Mouse (Mus musculus) urinary bladder, postnatal 25 days (tissue): Measurements from ENCODE around the gene Casp14.
"Not testable (repeated sequence)": the region's sequence is repeated elsewhere in the genome, so short reads cannot be mapped to it uniquely, and the experiment has no call there.

Experiments
- DNase-seq: peaks from one replicate; pipeline ENCODE4 v3.0.0; 2022; ENCODE audit warnings: low spot score

The Casp14 gene

DNA sequence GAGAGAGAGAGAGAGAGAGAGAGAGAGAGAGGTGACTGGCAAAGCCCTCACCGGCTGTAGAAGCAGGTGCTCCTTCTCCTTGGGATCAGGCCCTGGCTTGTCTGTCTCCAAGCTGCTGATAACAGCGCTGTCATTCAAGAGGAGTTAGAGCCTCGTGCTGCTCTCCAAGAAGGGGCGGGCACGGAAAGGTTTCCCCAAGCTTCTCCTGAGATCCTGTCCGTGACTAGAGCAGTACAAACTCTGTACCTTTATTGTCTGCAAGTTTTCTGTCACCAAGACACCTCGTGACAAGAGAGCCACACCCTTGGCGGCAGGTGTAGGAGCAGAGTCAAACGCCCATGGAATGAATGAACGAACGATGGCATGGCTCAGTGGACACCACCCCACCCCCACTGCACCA lies at the start of gene Casp14:
TSS of gene Casp14 (minus strand) at position 239 of the 400 bp plus-strand sequence.
- DNase-seq: peak; percentile 8

DNA sequence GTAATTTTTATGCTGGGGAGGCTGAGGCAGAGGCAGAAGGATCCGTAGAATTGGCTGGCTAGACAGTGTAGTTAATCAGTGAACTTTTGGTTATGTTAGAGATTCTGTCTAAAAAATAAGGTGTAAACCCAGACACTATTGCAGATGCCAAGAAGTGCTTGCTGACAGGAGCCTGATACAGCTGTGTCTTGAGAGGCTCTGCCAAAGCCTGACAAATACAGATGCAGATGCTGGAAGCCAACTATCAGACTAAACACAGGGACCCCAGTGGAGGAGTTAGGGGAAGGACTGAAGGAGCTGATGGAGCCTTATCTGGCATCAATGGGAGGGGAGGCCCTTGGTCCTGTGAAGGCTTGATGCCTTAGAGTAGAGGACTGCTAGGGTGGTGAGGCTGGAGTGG lies 47.5 kb upstream of the Casp14 start:
- no peak for DNase-seq

DNA sequence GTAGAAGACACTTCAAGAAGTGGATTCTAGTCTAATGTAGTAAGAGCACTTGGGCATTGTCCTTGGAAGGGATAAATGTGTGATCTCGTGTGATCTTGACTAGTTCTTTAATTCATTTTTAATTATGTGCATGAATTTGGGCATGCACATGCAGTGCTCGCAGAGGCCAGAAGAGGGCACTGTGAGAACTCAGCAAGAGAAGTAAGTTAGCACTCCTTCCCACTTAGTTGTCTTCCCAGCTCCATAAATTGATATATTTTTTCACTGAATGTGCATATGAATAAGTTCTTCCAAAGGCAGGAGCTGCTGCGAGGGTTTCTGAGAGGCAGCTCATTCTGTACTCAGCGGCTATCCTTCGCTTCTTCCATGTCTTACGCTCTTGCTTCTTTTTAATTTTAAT lies 37.9 kb upstream of the Casp14 start:
- DNase-seq: peak; percentile 70

DNA sequence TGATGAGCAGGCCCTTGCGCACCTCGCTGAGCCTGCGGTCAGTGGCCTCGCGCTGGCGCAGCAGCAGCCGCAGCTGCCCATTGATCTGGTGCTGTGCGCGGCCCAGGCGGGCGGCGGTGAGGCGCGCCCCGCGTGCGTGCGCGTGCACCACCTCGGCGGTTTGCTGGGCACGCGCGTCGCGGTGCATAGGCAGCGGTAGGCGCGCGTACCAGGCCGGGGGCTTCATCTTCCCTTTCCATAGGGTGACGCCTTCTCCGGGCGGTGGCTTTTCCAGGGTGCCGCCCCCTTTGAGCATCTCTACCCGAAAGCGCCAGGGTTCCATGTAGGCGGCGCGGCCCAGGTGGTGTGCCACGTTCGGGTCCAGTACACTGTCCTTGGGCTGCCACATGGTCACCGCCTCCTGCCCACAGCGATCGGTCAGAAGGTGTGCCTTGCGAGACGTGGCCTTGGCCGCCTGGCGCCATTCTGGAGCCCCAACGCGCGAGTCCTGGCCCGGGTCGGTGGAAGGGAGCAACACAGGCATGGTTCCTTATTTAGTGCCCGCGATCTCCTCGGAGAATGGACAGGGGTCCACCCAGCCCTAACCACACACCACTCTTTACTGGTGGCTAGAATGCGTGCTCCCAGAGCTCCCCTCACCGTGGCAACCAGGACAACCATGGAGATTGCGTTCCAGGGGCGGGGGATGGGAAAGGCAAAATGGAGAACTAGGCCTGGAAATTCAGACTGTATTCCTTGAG lies 34.5 kb upstream of the Casp14 start, which contains the start of gene Ccdc105:
TSS of gene Ccdc105 (minus strand) at position 614 of the 740 bp plus-strand sequence.
- DNase-seq: peak; percentile 48

DNA sequence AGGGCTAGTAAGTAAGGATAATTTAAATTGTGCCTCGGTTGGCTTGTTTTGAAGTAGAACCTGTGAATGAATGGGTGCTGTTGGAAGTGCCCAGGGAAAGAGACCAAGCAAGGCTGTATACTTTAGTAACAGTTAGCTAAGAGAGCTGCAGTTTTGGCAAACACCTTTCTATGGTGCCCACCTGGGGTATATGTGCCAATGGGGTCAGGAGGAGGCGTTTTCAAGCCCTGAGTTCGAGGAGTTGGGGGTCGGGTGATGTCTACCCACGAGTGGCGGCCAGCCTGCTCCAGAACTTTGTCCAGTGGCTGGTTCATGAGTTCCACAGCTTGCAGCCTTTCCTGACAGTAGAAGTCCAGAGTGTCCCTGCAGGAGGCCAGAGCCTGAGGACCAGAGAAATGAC lies 30.9 kb upstream of the Casp14 start:
- DNase-seq: no peak

DNA sequence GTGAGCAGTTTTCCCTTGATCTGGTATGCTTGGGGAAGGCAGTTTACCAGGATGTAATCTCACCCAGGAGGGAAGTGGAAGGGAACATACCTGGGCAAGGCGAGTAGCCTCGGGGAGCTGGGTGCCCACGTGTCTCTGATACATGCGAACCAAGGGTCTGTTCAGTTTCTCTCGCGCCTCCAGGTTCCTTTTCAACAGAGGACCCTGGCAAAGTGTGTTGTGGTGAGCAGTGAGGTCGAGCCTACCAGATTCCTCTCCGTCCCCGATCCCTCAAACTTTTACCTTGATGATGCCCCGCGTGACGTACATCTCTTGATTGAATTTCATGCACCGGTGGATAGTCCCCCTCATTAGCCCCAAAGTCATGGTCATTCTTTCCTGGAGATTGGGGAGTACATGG lies 30.1 kb upstream of the Casp14 start:
- DNase-seq: no peak

DNA sequence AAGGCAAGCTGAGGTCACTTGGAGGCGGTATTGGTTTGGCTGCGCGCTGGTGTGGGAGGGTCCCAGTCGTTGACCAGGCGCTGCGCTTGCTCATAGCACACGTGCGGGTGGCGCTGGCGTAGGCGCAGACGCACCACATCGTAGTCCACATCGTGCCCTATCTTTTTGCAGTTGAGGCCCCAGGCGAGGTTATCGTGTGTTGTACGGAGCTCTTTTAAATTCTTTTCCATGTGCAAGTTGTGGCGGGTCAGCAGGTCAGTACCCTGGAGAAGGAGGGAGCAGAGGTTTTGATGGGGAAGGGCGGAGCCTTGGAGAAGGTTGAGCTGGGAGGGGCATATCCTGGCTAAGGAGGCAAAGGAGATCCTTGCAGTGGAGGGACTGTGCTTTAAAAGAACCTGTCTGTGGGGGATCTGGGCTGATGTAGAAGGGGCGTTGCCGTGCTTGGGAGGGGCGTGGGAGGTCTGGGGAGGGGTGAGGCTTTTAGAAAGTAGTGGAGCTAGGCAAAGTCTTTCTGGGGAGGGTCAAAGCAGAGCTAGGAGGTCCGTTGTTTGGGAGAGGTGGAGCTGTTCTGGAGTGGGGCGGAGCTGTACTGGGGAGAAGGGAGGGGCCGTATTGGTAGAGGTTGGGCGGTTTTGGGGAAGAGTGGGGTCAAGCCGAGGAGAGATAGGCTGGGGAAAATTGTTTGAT lies 29.1 kb upstream of the Casp14 start:
- DNase-seq: peak; percentile 4

DNA sequence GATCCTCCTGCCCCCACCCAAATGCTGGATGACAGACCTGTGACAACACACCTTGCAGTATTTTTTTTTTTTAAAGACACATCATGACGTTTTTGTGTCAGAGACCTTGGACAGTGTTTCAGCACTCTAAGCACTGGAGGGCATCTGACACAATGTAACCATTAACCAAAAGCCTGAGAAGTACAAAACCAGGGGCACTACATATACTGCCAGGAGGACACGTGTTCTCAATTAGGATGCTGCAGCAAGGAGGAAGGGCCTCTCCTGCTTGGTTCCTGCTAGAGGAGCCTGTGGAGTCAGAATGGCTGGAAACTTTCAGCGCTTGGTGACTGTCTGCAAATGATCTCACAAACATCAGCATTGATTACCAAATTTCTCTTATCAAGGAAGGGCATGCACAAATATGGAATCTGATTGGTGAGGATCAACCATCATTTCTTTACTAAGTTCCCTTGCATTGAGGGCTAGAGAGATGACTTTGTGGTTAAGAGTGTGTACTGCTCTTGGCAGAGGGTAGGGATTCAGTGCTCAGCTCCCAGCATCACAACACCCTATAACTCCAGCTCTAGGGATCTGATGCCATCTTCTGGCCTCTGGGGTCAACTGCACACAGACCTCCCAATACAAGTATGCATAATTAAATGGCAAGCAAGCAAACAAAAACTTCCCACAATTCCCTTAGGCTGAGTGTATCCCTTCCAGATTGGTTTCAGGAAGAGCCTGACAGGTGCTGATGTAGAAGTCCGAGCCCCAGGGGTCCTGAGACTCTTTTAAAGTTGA lies 27.5 kb upstream of the Casp14 start:
- DNase-seq: no peak

DNA sequence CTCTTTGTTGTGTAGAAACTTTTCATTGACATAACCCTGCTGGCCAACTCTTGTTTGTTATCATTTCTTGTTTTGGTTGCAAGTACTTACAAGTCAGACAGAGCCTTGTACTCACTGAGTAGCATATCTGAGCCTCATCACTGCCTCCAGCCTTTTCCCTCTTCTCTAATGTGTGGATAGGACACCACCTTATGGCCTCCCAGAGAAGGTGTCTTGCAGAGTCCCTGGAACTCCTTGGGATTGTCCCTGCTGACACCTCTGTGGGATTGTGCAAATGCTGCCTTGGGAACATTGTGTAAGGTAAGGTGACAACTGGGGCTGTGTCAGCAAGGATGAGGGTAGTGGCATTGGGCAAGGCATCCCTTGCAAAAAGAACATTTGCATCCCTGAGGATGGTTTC lies 25.6 kb upstream of the Casp14 start:
- no peak for DNase-seq

DNA sequence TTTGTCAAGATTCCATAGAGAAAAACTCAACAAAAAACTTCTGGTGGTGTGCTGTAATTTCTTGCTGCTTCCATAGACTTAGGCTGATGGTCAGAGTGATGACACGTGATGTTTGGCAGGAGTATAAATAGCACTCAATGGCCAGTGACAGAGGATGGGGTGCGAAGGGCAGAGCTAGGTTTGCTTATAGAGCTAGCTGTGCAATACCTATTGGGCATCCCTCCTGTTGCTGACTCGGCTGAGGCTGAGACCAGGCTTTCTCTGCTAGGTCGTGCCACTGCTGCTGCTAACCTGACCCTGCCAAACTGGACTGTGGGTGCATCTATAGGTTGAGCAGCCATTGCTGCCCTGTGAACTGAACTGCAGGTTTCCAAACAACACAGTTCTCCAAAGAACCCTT lies 21.7 kb upstream of the Casp14 start:
- DNase-seq: no peak

DNA sequence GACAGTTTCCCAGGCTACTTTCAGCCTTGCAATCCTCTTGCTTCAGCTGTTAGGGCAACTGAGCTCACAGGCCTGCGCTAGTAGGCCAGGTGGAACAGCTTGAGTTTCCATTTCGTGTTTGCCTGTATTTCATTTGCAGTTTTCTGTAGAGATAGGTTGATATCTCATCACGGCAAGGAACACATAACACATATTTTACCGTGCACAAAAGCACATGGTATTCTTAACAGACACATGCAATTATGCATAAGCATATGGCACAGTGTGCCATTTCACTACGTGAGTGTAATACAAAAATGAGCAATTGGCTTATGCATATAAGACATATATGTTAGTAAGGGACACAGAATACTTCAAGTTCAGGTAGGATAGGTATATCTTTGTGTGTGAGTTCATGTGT lies 9.8 kb upstream of the Casp14 start:
- DNase-seq: no peak

DNA sequence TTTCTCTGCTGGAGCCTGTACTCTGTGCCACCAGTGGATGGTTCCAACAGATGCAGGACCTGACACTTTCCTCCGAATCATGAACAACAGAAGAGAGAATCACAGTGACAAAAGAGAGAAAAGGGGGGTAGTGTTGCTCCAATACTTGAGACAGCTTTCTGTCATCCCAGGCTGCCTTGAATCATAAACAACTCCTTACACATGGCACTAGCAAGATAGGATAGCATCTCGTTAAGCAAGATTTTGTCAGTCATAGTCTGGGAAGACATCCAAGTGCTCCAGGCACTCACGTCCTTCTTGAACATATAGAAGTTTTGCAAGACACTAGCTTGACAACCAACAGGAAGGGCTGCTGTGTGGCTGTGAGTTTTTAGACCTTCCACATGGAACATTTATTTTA lies 8.9 kb upstream of the Casp14 start:
- no peak for DNase-seq

DNA sequence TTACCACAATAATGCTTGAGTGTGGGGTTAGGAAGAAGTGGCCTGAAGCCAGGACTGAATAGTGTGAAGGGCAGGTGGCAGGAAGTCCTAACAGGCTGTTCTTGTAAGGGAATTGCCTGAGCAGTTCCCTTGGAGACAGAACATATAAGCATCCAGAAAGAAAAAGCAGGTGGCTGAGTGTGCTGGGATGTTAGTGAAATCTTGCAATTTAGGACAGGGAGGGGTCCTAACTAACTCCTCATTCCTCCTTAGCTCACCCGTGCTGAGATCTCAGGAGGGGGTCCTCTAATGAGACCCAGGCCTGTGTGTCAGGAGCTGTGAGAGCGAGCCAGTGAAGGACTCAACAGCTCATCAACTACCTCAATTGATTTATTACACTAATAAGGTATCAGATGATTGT lies 5.3 kb upstream of the Casp14 start:
- no peak for DNase-seq

DNA sequence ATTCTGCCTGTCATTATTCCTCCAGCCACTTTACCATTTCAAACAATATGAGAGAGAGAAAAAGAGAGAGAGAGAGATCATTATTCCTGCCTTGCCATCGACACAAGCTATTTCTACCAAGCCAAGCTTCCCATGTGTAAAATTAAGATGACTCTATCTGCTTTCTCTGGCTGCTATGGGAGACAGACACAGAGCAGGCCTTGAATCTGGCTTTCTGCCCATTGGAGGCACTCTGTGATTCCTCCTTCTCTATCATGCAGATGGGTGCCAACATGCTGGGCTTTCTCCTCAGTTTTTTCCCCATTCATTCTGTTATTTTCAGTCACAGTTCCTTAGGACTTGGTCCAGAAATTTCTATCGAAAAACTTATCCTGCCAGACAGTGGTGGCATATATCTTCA lies 4.6 kb upstream of the Casp14 start:
- DNase-seq: no peak

DNA sequence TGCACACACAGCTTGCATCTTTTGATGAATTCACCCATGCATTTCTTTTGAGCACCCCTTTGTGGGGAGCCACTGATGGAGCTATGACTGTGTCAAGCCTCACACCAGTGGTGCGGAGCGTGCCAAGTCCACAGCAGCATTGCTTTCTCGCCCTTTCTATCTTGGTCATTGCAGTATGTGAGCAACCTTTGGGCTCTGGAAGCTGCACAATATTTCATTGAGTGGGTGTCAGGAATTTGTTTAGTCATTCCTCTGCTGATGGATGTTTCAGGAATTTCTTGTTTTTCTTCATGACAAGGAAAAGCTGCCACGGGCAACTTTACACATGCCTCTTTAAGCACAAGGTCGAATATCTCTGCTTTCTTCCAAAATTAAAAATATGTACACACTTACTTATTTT lies 3.9 kb upstream of the Casp14 start:
- no peak for DNase-seq

DNA sequence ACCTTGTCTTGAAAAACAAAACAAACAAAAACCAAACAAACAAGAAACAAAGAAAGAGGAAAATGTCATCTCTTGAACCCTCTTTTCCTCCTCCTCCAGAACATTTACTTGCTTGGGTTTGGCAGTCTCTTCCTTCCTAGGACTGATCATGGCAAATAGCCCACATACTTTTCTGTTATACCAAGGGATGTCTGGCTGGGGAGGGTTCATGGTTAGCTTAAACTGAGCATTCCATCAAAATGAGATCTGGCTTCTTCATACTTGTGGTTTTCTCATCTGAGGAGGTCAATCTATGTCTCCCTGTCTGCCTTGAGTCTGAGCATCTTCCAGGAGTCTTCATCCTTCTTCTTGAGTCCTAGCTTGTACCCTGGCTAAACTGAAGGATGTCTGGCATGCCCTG lies 1.9 kb downstream of the Casp14 start:
- DNase-seq: no peak

DNA sequence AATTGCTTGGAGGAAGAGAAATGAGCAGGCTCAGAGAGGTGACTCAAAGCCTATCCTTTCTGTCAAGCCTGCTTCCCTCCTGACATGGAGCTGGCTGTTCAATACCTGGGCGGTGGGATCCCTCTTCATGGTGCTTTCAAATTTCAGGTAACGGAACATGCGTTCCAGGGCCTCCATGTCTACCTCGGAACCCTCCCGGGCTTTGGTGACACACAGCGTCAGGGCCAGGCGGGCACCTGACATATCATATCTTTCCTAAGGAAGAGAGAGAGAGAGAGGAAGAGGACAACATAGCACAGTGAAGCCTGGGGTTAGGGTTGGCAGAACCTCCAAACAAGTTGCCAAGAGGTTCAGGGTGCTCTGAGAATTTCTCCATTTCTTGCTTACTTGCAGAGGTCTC lies 2.9 kb downstream of the Casp14 start:
- DNase-seq: no peak

DNA sequence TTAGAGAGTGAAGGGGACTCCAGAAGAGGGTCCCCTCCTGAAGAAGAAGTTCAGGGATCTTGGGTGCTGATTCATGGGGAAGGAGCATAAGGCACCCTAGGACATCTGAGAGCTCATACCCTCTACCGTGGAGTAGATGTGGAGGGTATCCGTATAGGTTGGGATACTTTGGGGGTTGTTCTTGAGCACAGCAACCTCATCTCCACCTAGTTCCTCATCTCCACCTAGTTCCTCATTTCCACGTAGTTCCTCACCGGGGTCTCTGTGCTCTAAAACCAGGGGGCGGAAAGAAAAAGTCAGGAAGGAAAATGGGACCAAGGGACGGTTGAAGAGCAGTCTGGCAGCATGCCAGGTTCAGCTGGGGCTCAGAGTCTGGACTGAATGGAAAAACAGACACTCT lies 4.0 kb downstream of the Casp14 start:
- DNase-seq: no peak

DNA sequence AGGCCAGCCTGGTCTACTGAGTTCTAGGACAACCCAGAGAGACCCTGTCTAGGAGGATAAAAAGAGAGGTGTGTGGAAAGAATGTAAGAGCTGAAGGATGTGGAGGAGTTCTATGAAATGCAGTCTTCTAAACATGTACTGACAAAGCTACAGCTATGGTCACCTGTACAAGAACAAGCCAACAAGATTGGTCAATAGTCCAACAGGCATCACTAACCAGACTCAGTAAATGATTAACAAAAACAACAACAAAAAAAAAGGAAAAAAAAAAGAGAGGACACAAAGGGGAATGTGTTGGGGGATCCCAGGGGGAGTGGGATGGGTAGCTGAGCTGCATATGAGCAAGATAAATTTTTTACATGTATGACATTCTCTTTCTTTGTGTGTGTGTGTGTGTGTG lies 7.4 kb downstream of the Casp14 start:
- DNase-seq: no peak

DNA sequence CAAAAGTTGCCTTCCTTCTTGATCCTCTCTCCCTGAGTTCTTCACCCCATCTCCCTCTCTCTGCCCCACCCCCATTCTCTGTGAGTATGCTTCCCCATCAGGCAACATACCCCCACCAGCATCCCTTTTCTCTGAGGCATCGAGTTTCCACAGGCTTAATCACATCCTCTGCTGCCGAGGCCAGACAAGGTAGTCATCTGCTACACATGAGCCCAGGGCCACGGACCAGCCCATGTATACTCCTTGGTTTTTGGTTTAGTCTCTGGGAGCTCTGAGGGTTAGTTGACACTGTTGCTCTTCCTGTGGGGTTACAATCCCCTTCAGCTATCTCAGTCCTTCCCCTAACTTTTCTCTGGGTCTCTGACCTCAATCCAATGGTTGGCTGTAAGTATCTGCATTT lies 17.2 kb downstream of the Casp14 start:
- no peak for DNase-seq

DNA sequence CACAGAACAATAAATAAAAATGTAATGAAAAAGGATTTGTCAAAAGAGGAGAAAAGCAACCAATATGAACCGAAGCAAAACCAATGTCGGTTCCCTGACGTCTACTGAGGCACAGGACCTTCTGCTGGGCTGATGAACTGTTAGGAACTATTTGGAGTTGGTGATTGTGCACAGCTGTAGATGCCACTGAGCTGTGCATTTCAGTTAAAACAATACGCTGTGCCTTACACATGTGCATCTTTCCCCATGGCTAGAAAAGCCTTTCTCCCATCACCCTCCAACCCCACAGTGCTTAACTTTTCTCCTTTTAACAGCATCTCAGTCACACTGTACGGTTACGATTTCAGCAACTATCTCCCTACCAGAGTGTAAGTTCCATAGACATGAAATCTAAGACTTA lies 28.1 kb downstream of the Casp14 start:
- no peak for DNase-seq

DNA sequence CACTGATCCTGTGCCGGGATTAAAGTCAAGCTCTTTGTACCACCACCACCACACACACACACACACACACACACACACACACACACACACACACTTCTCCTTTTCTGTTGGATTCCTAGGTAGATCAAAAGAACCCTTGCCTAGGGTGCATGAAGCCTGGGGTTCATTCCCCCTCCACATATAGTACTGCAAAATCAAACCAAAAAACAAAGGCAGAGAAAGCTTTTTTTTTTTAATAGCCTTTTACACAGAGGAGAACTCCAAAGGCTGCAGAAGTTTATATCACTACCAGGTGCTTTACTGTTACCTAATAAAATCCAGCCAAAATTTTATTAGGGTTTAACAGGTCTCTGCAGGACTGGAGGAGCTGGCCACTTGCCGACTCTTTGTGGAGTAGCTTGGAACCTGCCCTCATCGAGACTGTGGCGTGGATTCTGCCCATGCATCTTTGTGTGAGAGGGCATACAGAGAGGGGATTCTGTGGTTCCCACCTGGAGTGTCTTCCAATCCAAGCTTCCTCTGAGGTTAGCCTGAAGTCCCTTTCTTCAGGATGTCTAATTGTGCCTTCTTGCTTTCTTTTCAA lies 31.0 kb downstream of the Casp14 start:
- DNase-seq: no peak

DNA sequence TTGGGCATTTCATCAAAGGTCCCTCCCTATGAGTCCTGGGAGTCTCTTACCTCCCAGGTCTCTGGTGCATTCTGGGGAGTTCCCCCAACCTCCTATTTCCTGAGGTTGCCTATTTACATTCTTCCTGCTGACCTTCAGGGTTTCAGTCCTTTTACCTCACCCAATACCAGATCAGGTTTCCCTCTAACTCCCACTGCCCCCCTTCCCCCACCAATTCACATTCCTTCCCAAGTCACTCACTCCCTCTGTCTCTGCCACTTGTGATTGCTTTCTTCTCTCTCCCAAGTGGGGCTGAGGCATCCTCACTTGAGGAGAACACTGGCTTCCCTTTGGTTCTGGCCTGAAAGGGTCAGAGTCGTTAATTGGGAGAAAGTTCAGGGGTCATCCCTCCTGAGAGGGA lies 48.0 kb downstream of the Casp14 start:
- DNase-seq: not testable (repeated sequence)
